Mouse (Mus musculus): Measurements from ENCODE around the gene Cd93.

The Cd93 gene

GRCm38 (mm10) chr2:148443249-148443958 lies at the start of gene Cd93:
TSS of gene Cd93 (minus strand) at chr2:148443563.
- no peak for DNase-seq (ENCODE audit: low spot score)

GRCm38 (mm10) chr2:148492108-148492507 lies 48.7 kb upstream of the Cd93 start:
- DNase-seq (ENCODE audit: low spot score), result no peak

- DNase-seq (ENCODE audit: low spot score), result no peak
These were observed 46.8 kb upstream of the Cd93 start for GRCm38 (mm10) chr2:148490150-148490549.

DNA sequence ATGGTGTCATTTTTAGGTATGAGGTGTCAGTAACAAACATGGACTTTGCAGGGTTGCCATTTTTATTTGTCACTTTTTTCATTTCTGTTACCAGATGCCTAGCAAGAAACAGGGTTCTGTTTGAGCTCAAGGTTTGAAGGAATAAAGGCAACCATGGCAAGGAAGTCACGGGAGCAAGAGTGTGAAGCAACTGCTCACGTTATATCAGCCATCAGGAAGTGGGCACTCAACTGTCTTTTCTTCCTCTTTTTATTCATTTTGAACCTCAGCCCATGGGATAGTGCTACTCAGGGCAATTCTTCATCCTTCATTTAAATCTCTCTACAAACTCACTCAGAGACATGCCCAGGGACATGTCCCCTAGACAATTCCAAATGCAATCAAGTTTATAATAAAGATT lies 45.5 kb upstream of the Cd93 start:
- no peak for DNase-seq (ENCODE audit: low spot score)

DNA sequence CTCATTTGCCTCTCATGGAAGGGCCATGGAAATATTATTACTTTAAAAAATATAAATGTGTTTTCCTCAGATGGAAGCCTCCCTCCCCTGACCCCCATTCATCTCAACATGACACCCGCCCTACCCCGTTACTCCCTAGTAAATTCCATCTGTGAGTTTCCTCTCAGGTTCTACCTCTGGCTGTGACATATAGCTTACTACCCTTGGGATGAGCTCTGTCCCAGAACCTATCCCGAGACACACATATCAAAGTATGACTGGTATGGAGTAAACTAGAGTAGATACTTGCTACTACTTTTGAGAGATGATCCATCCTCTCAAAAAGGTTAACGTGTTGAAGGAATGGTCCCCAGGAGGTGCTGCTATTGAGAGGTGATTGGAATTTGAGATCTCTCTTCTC lies 42.2 kb upstream of the Cd93 start:
- no peak for DNase-seq (ENCODE audit: low spot score)

GRCm38 (mm10) chr2:148480376-148480775 lies 37.0 kb upstream of the Cd93 start:
- no peak for DNase-seq (ENCODE audit: low spot score)

DNA sequence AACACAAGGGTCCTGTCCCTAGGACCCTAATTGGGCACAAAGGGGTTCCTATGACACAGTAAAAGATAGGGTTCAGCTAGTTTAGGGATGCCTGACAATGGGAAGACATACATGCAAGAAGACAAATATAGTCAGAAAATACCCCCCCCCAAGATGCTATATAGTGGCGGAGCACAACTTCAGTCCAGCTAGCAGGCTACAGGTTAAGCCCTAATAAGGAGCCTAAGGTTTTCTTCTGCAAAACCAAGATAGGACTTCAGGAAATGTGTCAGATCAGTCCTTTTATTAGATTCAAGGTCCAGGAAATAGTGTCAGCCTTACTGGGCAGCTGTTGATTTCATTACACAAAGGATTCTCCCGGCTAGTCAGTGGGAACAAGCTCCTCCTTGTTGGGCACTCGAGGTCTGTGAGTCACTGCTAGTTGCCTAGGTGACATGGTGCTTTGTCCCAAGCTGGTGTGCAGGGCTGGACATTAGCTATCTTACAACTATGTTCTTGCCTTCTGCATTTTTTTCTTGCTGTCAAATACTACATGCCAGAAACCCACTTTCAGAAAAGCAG lies 34.9 kb upstream of the Cd93 start:
- DNase-seq (ENCODE audit: low spot score), result no peak

DNA sequence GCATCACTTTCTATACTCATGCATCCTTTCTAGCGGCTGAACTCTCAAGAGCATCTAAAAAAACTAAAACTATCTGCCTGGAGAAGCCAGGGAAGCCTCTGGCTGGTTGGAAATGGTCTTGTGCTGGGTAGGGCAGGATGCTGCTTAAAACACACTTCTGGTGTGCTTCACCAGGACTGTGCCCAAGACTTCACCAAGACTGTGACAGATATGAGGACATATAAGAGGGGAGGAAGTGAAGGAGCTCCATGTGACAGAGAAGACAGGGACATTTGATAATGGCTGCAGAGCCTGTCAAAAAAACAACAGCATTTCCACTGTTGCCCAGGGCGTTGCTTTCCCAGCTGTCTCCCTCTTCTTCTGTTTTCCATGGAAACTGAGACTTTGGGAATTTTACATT lies 34.0 kb upstream of the Cd93 start:
- no peak for DNase-seq (ENCODE audit: low spot score)

GRCm38 (mm10) chr2:148476576-148476975 lies 33.2 kb upstream of the Cd93 start:
- no peak for DNase-seq (ENCODE audit: low spot score)

DNA sequence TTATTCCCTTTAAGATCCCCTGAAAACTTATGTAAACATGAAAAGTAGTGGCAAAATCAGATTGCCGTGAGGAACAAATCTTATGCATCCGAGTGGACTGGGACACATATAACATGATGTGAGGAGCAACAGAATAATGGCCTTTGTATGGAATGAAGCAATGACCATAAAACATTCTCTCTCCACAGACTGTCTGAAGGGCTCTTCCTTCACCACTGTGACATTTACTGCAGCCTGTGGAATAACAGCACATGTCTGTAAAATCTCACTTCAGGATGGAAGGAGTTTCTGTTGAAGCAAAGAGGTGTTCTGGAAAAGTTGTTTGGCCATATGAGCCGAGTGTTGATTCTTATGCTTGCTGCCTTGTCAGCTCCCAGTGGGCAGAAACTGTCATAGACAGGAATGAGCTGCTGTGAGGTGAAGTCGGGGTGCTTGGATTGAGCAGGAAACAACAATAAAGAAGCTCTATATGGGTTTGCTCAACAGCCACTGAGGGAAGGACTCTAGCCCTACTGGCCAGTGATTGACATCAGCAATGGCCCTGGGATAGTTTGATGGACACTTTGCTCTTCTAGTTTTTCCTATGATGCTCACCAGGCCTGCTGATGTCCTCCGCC lies 32.6 kb upstream of the Cd93 start:
- DNase-seq (ENCODE audit: low spot score), result no peak

GRCm38 (mm10) chr2:148469341-148470238 lies 26.2 kb upstream of the Cd93 start:
- no peak for DNase-seq (ENCODE audit: low spot score)

GRCm38 (mm10) chr2:148467921-148468440 lies 24.6 kb upstream of the Cd93 start:
- no peak for DNase-seq (ENCODE audit: low spot score)

- DNase-seq (ENCODE audit: low spot score), result no peak
These were observed 12.0 kb upstream of the Cd93 start for GRCm38 (mm10) chr2:148455341-148455740.

DNA sequence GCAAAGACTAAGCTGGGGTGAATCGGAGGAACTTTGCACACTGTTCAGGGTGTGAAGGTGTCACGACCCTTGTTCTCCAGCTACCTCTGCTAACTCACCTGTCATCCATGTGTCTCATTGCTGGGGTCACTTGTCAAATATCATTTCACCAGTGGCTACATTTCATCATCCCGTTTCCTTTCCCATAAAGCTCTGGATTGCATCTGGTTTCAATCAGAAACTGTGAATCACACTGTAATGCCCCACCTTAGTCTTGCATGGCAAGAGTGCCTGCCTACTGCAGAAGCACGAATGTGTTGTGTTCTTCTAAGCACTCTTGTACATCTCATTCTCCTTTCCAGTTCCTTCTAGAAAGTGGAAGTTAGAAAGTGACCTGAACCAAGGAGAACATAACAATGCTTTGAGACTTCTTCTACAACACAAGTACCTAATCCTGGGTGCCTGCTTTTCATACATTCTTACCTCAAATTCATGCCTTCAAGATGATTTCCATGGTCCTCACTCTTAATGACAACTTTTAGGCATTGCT lies 10.7 kb upstream of the Cd93 start:
- no peak for DNase-seq (ENCODE audit: low spot score)

- DNase-seq (ENCODE audit: low spot score), result no peak
These were observed 9.7 kb upstream of the Cd93 start for GRCm38 (mm10) chr2:148453061-148453460.

DNA sequence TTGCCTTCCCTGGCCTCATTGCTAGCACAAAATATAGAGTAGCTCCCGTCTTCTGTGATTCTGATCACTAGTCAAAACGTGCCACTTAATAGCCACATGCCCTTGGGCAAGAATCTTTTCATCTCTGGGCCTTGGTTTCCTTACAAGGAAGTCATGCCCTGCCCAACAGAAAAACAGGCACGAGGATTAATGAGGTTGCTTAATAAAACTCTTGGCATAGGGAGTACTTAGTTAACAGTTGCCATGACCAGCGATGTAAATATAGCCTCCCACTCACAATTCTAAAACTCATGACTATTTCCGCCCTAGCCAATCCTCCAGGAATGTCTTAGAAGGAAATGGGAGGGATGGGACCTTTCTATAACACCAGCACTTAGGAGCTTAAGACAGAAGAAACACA lies 8.1 kb upstream of the Cd93 start:
- no peak for DNase-seq (ENCODE audit: low spot score)

- no peak for DNase-seq (ENCODE audit: low spot score)
These were observed 7.3 kb upstream of the Cd93 start for GRCm38 (mm10) chr2:148450616-148451015.

DNA sequence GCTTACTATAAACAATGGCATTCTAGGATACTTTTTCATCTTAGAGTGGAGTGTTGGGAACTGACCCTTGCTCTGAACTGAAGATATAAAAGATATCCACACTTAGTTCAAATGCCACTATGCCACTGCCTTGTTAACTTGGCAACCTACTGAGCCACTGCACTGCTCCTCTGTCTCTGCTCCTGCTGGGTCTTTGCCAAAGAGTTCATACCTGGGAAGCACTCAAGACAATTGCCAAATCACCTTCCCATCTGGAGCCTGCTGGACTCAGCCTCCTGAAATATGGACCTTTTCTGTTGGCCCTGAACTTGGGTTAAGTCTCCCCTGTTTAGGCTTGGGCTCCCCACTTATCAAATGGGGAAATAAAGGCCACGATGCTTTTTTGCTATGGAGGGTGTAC lies 6.3 kb upstream of the Cd93 start:
- DNase-seq (ENCODE audit: low spot score), result no peak

- DNase-seq (ENCODE audit: low spot score), result no peak
These were observed 3.1 kb upstream of the Cd93 start for GRCm38 (mm10) chr2:148446446-148446845.

- no peak for DNase-seq (ENCODE audit: low spot score)
These were observed 2.3 kb upstream of the Cd93 start for GRCm38 (mm10) chr2:148445616-148446015.

GRCm38 (mm10) chr2:148444472-148444871 lies 1.1 kb upstream of the Cd93 start:
- DNase-seq (ENCODE audit: low spot score), result no peak

DNA sequence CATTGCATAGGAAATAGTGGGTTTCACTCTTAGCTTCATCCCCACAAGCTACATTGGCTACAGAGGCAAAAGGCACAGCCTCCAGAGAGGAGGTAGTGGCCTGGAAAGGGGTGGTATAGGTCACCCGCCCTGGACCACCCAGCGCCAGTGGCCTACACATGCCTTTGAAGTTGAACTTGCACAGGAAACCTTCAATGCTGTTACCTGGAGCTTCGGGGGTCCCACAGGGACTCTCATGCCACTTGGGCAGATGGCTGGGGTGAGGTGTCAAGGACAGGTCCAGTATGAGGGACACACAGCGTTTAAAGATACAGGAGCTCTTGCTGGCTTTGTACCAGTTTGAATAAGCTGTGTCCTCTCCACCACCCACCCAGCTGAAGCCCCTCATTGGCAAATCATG lies 653 bp downstream of the Cd93 start:
- DNase-seq (ENCODE audit: low spot score), result no peak

Measured in urinary bladder, postnatal 10 days (tissue).